In the genomic region with DNA sequence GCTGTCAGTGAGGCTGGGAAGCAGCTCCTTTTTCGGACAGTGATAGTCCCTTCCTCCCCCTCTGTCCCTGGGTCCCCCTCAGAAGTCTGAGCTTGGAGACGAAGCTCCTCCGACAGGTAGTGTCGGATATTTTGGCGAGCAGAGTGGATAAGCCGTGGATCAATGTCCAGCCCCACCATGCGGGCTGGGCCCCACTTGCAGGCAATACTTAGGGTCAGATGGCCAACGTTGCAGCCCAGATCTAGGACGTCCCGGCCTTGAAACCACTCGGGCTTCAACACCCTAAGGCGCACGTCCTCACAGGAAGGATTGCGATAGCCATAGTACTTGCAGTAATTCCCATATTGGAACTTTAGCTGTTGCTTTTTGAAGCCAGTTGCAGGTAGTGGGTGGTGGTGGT, we compare ENCODE assay signal across 8 mouse cellular contexts. TPM values are rescaled to one million over a fixed set of nuclear protein-coding genes. Genes with fewer than 3 reads are reported as not detected.
DNase-seq lines count a peak whose midpoint lies in the region; ATAC-seq lines count a peak whose summit lies in the region.

No protein-coding gene starts in this region.

- H3K9ac ChIP-seq in limb, embryonic 12.5 days (replicated peaks) = peak overlapping the region; percentile 93
- H3K9ac ChIP-seq in stomach, embryonic 15.5 days = peak overlapping the region; percentile 95; the same call in 1 of the 2 replicates

- DNase-seq in thymus, postnatal 4 days = peak; percentile 38
- no peak for DNase-seq in thymus, postnatal 25 days
- DNase-seq in urinary bladder, postnatal 36 days (ENCODE audit: low spot score in 2 of 2) = no peak
- DNase-seq in ovary, postnatal 10 days (ENCODE audit: low spot score) = no peak

- H3K4me2 ChIP-seq in limb, embryonic 12.5 days = peak overlapping the region; percentile 88
- peak overlapping the region; percentile 89 for H3K4me2 ChIP-seq in stomach, embryonic 15.5 days

- H3K36me3 ChIP-seq in erythroblast, embryonic 14.5 days (ENCODE audit: control insufficient read depth) = peaks cover 58% of the 10 kb centered on the region
- H3K36me3 ChIP-seq in limb, embryonic 12.5 days = peaks cover 51% of the 10 kb centered on the region
- H3K36me3 ChIP-seq in stomach, embryonic 15.5 days = peaks cover 24% of the 10 kb centered on the region

- H3K9me3 ChIP-seq in erythroblast, embryonic 14.5 days (ENCODE audit: control insufficient read depth, low read length) = peaks cover 6% of the 10 kb centered on the region
- H3K9me3 ChIP-seq in limb, embryonic 12.5 days = no peaks in the 10 kb centered on the region
- no peaks in the 10 kb centered on the region for H3K9me3 ChIP-seq in stomach, embryonic 15.5 days

- H3K4me3 ChIP-seq in erythroblast, embryonic 14.5 days (replicated peaks) = peak overlapping the region; percentile 76
- peak overlapping the region; percentile 88 for H3K4me3 ChIP-seq in limb, embryonic 12.5 days (replicated peaks)
- H3K4me3 ChIP-seq in stomach, embryonic 15.5 days (replicated peaks) = peak overlapping the region; percentile 93

- H3K27me3 ChIP-seq in erythroblast, embryonic 14.5 days (ENCODE audit: control insufficient read depth) = peaks cover 4% of the 10 kb centered on the region
- no peaks in the 10 kb centered on the region for H3K27me3 ChIP-seq in limb, embryonic 12.5 days
- H3K27me3 ChIP-seq in stomach, embryonic 15.5 days (replicated peaks) = no peaks in the 10 kb centered on the region

- WGBS in limb, embryonic 12.5 days = 87% methylated on average over 14 of the region's 14 CpGs
- 67% methylated on average over 14 of the region's 14 CpGs for WGBS in stomach, embryonic 15.5 days

- H3K4me1 ChIP-seq in erythroblast, embryonic 14.5 days (ENCODE audit: control insufficient read depth) = peaks cover 78% of the 10 kb centered on the region
- peaks cover 42% of the 10 kb centered on the region for H3K4me1 ChIP-seq in limb, embryonic 12.5 days (replicated peaks)
- peaks cover 32% of the 10 kb centered on the region for H3K4me1 ChIP-seq in stomach, embryonic 15.5 days

- no peak for ATAC-seq in erythroblast, adult 5-6 weeks (replicated peaks; ENCODE audit: low FRiP score, poor library complexity, severe bottlenecking)
- ATAC-seq in limb, embryonic 12.5 days (ENCODE audit: insufficient number of reproducible peaks, insufficient read depth, low FRiP score, low TSS enrichment, low read depth) = no peak
- ATAC-seq in stomach, embryonic 15.5 days (ENCODE audit: insufficient read depth, low FRiP score, low read depth) = no peak

- H3K27ac ChIP-seq in limb, embryonic 12.5 days = peak overlapping the region; percentile 98; the same call in 1 of the 2 replicates
- H3K27ac ChIP-seq in stomach, embryonic 15.5 days = no peak overlapping the region

RNA-seq across cellular contexts. Expression of gene Mepce, which starts 2.9 kb away (rescaled TPM):
- 17.1 and 18.2 TPM in 2 replicates for polyA plus RNA-seq in erythroblast, embryonic 14.5 days (2012)
- 7.7 and 11.7 TPM in 2 replicates for total RNA-seq in erythroblast, adult 5-6 weeks (2015; ENCODE audit: low replicate concordance)
- 4.8 and 14.4 TPM in 2 replicates for total RNA-seq in erythroblast, adult 5-6 weeks (2017; ENCODE audit: low replicate concordance)
- 12.5 and 14.2 TPM in 2 replicates for polyA plus RNA-seq in limb, embryonic 12.5 days (2016; fragmentation: Nextera tagmentation; extraction: Ambion mirVana)
- polyA plus RNA-seq in stomach, embryonic 15.5 days (2015; fragmentation: Nextera tagmentation; extraction: Ambion mirVana) = 7.5 and 10.4 TPM in 2 replicates

RNA-seq across cellular contexts. Expression of gene Zcwpw1, which starts 3.1 kb away (rescaled TPM):
- 0.04 and 0.05 TPM in 2 replicates for polyA plus RNA-seq in erythroblast, embryonic 14.5 days (2012)
- 1.7 and 9.2 TPM in 2 replicates for total RNA-seq in erythroblast, adult 5-6 weeks (2015; ENCODE audit: low replicate concordance)
- total RNA-seq in erythroblast, adult 5-6 weeks (2017; ENCODE audit: low replicate concordance) = 5.5 and 6.1 TPM in 2 replicates
- 28.9 and 29.9 TPM in 2 replicates for polyA plus RNA-seq in limb, embryonic 12.5 days (2016; fragmentation: Nextera tagmentation; extraction: Ambion mirVana)
- 18.3 and 20.5 TPM in 2 replicates for polyA plus RNA-seq in stomach, embryonic 15.5 days (2015; fragmentation: Nextera tagmentation; extraction: Ambion mirVana)

RNA-seq across cellular contexts. Expression of gene Ppp1r35, which starts 5.9 kb away (rescaled TPM):
- 16.1 TPM in 2 replicates for polyA plus RNA-seq in erythroblast, embryonic 14.5 days (2012)
- 6.5 and 24.2 TPM in 2 replicates for total RNA-seq in erythroblast, adult 5-6 weeks (2015; ENCODE audit: low replicate concordance)
- total RNA-seq in erythroblast, adult 5-6 weeks (2017; ENCODE audit: low replicate concordance) = 6.4 and 12.0 TPM in 2 replicates
- 47.6 and 52.1 TPM in 2 replicates for polyA plus RNA-seq in limb, embryonic 12.5 days (2016; fragmentation: Nextera tagmentation; extraction: Ambion mirVana)
- 22.5 and 26.2 TPM in 2 replicates for polyA plus RNA-seq in stomach, embryonic 15.5 days (2015; fragmentation: Nextera tagmentation; extraction: Ambion mirVana)

RNA-seq across cellular contexts. Expression of gene Tsc22d4, which starts 39.0 kb away (rescaled TPM):
- polyA plus RNA-seq in erythroblast, embryonic 14.5 days (2012) = 53.9 and 58.8 TPM in 2 replicates
- 24.5 and 44.6 TPM in 2 replicates for total RNA-seq in erythroblast, adult 5-6 weeks (2015; ENCODE audit: low replicate concordance)
- total RNA-seq in erythroblast, adult 5-6 weeks (2017; ENCODE audit: low replicate concordance) = 69.5 and 76.3 TPM in 2 replicates
- 127 and 128 TPM in 2 replicates for polyA plus RNA-seq in limb, embryonic 12.5 days (2016; fragmentation: Nextera tagmentation; extraction: Ambion mirVana)
- 130 and 138 TPM in 2 replicates for polyA plus RNA-seq in stomach, embryonic 15.5 days (2015; fragmentation: Nextera tagmentation; extraction: Ambion mirVana)

RNA-seq across cellular contexts. Expression of gene Nyap1, which starts 43.1 kb away (rescaled TPM):
- polyA plus RNA-seq in erythroblast, embryonic 14.5 days (2012) = 0.97 and 1.2 TPM in 2 replicates
- total RNA-seq in erythroblast, adult 5-6 weeks (2015; ENCODE audit: low replicate concordance) = 0.38 TPM in 1 of 2 replicates, not detected in the other
- total RNA-seq in erythroblast, adult 5-6 weeks (2017; ENCODE audit: low replicate concordance) = 0.84 and 1.4 TPM in 2 replicates
- polyA plus RNA-seq in limb, embryonic 12.5 days (2016; fragmentation: Nextera tagmentation; extraction: Ambion mirVana) = 3.8 and 4.5 TPM in 2 replicates
- polyA plus RNA-seq in stomach, embryonic 15.5 days (2015; fragmentation: Nextera tagmentation; extraction: Ambion mirVana) = 2.7 and 2.9 TPM in 2 replicates

Comparison
In these comparisons a context has a peak if more than half of its experiments do, and no peak if none do; other contexts are left out.
1. RNA of gene Zcwpw1, which starts 3.1 kb away (polyA plus RNA-seq): 28.9 to 29.9 TPM in limb, embryonic 12.5 days and 18.3 to 20.5 TPM in stomach, embryonic 15.5 days; 0.04 to 0.05 TPM in erythroblast, embryonic 14.5 days; every median in the first group is over 10 times any median in the second.
2. Peak in every context shown above with its lines, with median percentiles within 50 percentile points of each other: H3K4me3 ChIP-seq.